8 mouse cellular contexts compared by ENCODE assay signal in genomic region chr11:32588090-32588891, GRCm38 (mm10). TPM values are rescaled to one million over a fixed set of nuclear protein-coding genes. Genes with fewer than 3 reads are reported as not detected.
DNase-seq lines count a peak whose midpoint lies in the region; ATAC-seq and TF ChIP-seq lines count a peak whose summit lies in the region.

No protein-coding gene starts in this region.

- in situ Hi-C loops in Patski (cut with MboI; ENCODE audit: low pct_unique_long_range_greater_than_20kb): loop anchor here (5.0 kb wide), 2 partner anchors 51 to 231 kb away; no protein-coding TSS in a partner anchor

- peak overlapping the region; percentile 53 for H3K9ac ChIP-seq in forebrain, embryonic 13.5 days
- H3K9ac ChIP-seq in hindbrain, embryonic 11.5 days (ENCODE audit: low read depth, low read length): no peak overlapping the region

- H3K4me1 ChIP-seq in forebrain, embryonic 13.5 days: peaks cover 11% of the 10 kb centered on the region; the same call in 1 of the 2 replicates
- H3K4me1 ChIP-seq in hindbrain, embryonic 11.5 days (replicated peaks; ENCODE audit: control insufficient read depth, insufficient read depth, low read length): no peaks in the 10 kb centered on the region; the same call in 1 of the 2 replicates

- 33% methylated on average over 15 of the region's 15 CpGs for whole genome bisulfite sequencing in forebrain, embryonic 13.5 days
- WGBS in hindbrain, embryonic 11.5 days: 32% methylated on average over 15 of the region's 15 CpGs

- H3K4me2 ChIP-seq in forebrain, embryonic 13.5 days: no peak overlapping the region
- no peak overlapping the region for H3K4me2 ChIP-seq in hindbrain, embryonic 11.5 days (replicated peaks; ENCODE audit: low read depth, low read length)

- CTCF ChIA-PET in Patski (lab: Charles Lee): interaction anchor here (0.7 to 1.7 kb wide), 5 partner anchors 8 to 236 kb away, joined by 3 to 7 read pairs (median 3); no protein-coding TSS in a partner anchor

- H3K9me3 ChIP-seq in forebrain, embryonic 13.5 days (replicated peaks): no peaks in the 10 kb centered on the region
- H3K9me3 ChIP-seq in hindbrain, embryonic 11.5 days (ENCODE audit: control insufficient read depth, low read length): no peaks in the 10 kb centered on the region

- ATAC-seq in Patski: no peak
- peak; percentile 64 for ATAC-seq in forebrain, embryonic 13.5 days
- peak; percentile 64 for ATAC-seq in hindbrain, embryonic 11.5 days (ENCODE audit: low FRiP score)
- peak; percentile 63 for ATAC-seq in megakaryocyte progenitor cell, adult 5-6 weeks (replicated peaks; ENCODE audit: poor library complexity)
- no peak for ATAC-seq in inflammation-experienced regulatory T-cells, adult 6 months

- POLR2A ChIA-PET in Patski (lab: Charles Lee): interaction anchor here (0.8 kb wide), 1 partner anchor 29 kb away, joined by 5 read pairs; no protein-coding TSS in a partner anchor

- no peaks in the 10 kb centered on the region for H3K36me3 ChIP-seq in forebrain, embryonic 13.5 days (ENCODE audit: poor library complexity, severe bottlenecking)
- H3K36me3 ChIP-seq in hindbrain, embryonic 11.5 days (ENCODE audit: control insufficient read depth, insufficient read depth, low read length): no peaks in the 10 kb centered on the region

- no peaks in the 10 kb centered on the region for H3K27me3 ChIP-seq in Patski
- H3K27me3 ChIP-seq in forebrain, embryonic 13.5 days: no peaks in the 10 kb centered on the region
- H3K27me3 ChIP-seq in hindbrain, embryonic 11.5 days (ENCODE audit: control insufficient read depth, insufficient read depth, low read length): no peaks in the 10 kb centered on the region

- H3K27ac ChIP-seq in forebrain, embryonic 13.5 days: no peak overlapping the region; the same call in 1 of the 2 replicates
- H3K27ac ChIP-seq in hindbrain, embryonic 11.5 days (ENCODE audit: low read depth, low read length): no peak overlapping the region

- TF ChIP-seq CTCF in Patski (IDR thresholded peaks at IDR 0.05): peak; percentile 99

- no peak for DNase-seq in Patski (ENCODE audit: low read depth, low spot score)
- DNase-seq in c-Kit-positive CD71-positive TER-119-positive erythroid progenitor cells, embryonic 14.5 days (ENCODE audit: low spot score): peak; percentile 41
- DNase-seq in hindbrain, embryonic 11.5 days (ENCODE audit: low spot score): peak; percentile 92
- DNase-seq in layer of hippocampus, postnatal 36 days: peak; percentile 66 to 73
- DNase-seq in right cerebral cortex, postnatal 36 days (ENCODE audit: low spot score in 2 of 2): peak; percentile 28 to 39

- H3K4me3 ChIP-seq in forebrain, embryonic 13.5 days: no peak overlapping the region
- no peak overlapping the region for H3K4me3 ChIP-seq in hindbrain, embryonic 11.5 days (ENCODE audit: low read depth, low read length)

RNA-seq across cellular contexts. Expression of gene Fbxw11, which starts 54.2 kb away (rescaled TPM):
- 92.4 TPM for polyA plus RNA-seq in Patski (2021)
- 99.2 and 108 TPM in 2 replicates for polyA plus RNA-seq in forebrain, embryonic 13.5 days (2015; fragmentation: Nextera tagmentation; extraction: Ambion mirVana)
- polyA plus RNA-seq in hindbrain, embryonic 11.5 days (2014; fragmentation: Nextera tagmentation; extraction: Ambion mirVana): 82.7 and 107 TPM in 2 replicates
- total RNA-seq in layer of hippocampus, postnatal 36 days (2021): 100 to 1,000 TPM; 148 to 157 TPM
- total RNA-seq in megakaryocyte progenitor cell, adult 5-6 weeks (2015): 35.5 and 44.0 TPM in 2 replicates
- 62.3 and 72.8 TPM in 2 replicates for total RNA-seq in megakaryocyte progenitor cell, adult 5-6 weeks (2017)
- 10 to 100 TPM; 20.0 to 28.6 (median 21.7) TPM for polyA plus RNA-seq in inflammation-experienced regulatory T-cells, adult 6 months (2017; shearing (Covaris generic))

RNA-seq across cellular contexts. Expression of gene Stk10, which starts 55.2 kb away (rescaled TPM):
- 18.1 TPM for polyA plus RNA-seq in Patski (2021)
- polyA plus RNA-seq in forebrain, embryonic 13.5 days (2015; fragmentation: Nextera tagmentation; extraction: Ambion mirVana): 1.3 TPM in 2 replicates
- 1.3 and 2.3 TPM in 2 replicates for polyA plus RNA-seq in hindbrain, embryonic 11.5 days (2014; fragmentation: Nextera tagmentation; extraction: Ambion mirVana)
- total RNA-seq in layer of hippocampus, postnatal 36 days (2021): 1 to 10 TPM; 8.3 to 8.7 TPM
- total RNA-seq in megakaryocyte progenitor cell, adult 5-6 weeks (2015): 12.8 and 15.8 TPM in 2 replicates
- total RNA-seq in megakaryocyte progenitor cell, adult 5-6 weeks (2017): 15.7 and 16.8 TPM in 2 replicates
- polyA plus RNA-seq in inflammation-experienced regulatory T-cells, adult 6 months (2017; shearing (Covaris generic)): 100 to 1,000 TPM in 1 of 3 experiments, 10 to 100 TPM in 2; 70.6 to 116 (median 97.1) TPM

RNA-seq across cellular contexts. Expression of gene Efcab9, which starts 56.4 kb away (rescaled TPM):
- polyA plus RNA-seq in Patski (2021): 1.9 TPM
- polyA plus RNA-seq in forebrain, embryonic 13.5 days (2015; fragmentation: Nextera tagmentation; extraction: Ambion mirVana): 0.27 and 0.33 TPM in 2 replicates
- 0.28 TPM in 1 of 2 replicates, not detected in the other for polyA plus RNA-seq in hindbrain, embryonic 11.5 days (2014; fragmentation: Nextera tagmentation; extraction: Ambion mirVana)
- total RNA-seq in layer of hippocampus, postnatal 36 days (2021): 1 to 10 TPM; 2.2 to 2.5 TPM
- 1.7 TPM in 1 of 2 replicates, not detected in the other for total RNA-seq in megakaryocyte progenitor cell, adult 5-6 weeks (2015)
- total RNA-seq in megakaryocyte progenitor cell, adult 5-6 weeks (2017): 0.50 and 1.2 TPM in 2 replicates
- 1 to 10 TPM in 2 of 3 experiments, not detected in 1; 1.3 to 1.9 TPM for polyA plus RNA-seq in inflammation-experienced regulatory T-cells, adult 6 months (2017; shearing (Covaris generic))

Comparison
In these comparisons a context has a peak if more than half of its experiments do, and no peak if none do; other contexts are left out.
1. ATAC-seq: peak in forebrain, embryonic 13.5 days (single experiment), hindbrain, embryonic 11.5 days (single experiment) and megakaryocyte progenitor cell, adult 5-6 weeks (single experiment); none in Patski (single experiment) and inflammation-experienced regulatory T-cells, adult 6 months (single experiment).